Mouse (Mus musculus): Measurements from ENCODE around the gene Plcd3.

Plcd3 gene

DNA sequence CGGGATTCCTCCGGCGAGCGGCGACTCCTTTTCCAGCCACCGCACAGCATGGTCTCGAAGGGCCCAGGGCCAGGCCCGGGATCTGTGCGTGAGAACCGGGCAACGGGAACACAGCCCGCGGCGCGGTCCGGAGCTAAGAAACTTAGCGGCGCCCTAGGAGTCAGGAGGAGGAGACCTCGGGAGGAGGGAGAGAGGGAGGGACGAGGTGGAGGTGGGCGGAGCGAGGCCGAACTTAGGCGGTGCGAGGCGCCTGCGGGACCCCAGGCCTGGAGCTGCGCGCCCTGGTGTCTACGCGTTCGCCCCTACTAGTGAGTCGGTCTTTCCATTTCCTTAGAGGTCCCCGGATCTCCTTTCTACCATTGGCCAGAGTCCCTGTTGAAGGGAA, at the start of gene Plcd3, which contains the start of gene Acbd4:
TSS of gene Plcd3 (minus strand) at position 178 of the 385 bp plus-strand sequence.
TSS of gene Acbd4 (plus strand) at position 202 of the 385 bp plus-strand sequence.
- peak; percentile 86 for DNase-seq (ENCODE audit: low spot score)

GRCm38 (mm10) chr11:103149771-103150170, 48.3 kb upstream of the Plcd3 start:
- no peak for DNase-seq (ENCODE audit: low spot score)

GRCm38 (mm10) chr11:103147766-103148165, 46.3 kb upstream of the Plcd3 start:
- no peak for DNase-seq (ENCODE audit: low spot score)

GRCm38 (mm10) chr11:103146386-103146785, 44.9 kb upstream of the Plcd3 start:
- no peak for DNase-seq (ENCODE audit: low spot score)

DNA sequence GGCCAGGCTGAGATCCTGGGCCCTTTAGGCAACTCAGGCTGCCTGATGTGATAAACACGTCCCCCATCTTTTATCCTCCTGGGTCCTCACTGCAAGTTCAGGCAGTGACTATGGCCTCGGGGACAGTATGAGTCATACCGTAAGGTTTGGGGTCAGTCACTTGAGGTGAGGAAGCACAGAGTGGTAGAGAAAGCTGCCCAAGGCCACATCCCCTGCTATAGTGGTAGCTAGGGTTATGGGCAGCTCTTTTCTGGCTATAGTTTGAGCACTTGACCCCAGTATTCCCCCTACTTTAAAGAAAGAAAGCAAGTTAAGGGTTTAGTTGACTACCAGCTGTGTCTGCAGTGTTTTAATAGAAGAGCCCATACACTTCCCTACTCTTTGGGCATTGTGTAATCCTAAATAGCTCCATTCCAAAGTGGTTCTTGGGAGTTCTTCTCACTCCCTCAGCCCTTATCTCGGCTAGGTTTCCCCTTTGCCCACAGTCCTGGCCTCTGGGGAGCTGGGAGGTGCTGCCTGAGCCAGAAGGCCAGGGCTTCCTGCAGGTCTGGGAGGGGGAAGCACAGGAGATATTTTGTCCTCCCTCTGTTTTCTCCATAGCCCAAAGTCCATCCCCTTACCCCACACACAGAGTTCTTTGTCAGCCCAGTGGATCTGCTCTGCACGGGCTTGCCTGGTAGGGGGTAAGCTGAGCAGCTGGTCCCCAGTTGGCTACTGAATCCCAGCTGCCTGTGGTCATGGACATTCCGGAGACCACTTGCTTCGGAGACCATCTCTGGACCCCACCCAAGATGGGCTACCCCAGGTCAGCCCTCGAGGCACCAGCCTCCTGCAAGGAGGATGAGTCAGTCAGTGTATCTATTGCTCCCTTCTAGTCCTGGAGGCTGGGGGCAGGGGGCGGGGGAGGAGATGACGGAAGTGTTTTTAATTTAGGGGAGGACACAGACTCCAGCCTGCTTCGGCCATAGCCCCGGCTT, 43.1 kb upstream of the Plcd3 start:
- DNase-seq (ENCODE audit: low spot score), result no peak

DNA sequence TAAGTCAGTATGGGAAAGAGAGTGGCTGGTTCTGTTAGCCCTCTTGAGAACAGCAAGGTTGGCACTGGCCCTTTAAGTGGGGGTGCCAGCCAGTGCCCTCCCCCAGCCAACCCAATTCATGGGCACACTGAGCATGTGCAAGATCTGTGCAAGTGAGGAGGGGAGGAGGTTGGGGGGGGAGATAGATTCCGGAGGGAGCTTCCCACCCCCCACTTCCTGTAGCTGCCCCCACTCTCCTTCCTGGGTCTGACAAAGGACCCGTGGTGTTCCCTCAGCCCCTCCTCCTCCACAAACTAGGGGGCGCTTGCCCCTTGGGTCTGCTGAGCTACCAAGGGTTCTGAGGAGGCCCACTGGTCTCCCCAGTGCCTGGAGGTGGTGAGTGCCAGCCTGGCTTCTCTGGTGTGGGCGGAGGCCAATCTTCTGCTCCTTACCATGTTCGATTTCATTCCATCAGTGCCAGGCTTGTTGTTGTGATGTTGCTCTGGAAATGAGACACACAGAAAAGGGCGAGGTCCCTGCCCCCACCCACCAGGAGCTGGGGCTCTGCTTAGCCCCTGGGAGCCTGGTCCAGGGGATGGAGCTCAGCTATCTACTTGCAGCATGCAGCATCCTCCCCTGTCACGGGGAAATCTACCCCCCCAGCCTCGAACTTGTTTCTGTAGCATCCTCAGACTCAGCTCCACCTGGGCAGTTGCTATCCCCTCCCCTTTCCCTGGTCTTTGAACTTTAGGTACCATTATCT, 41.2 kb upstream of the Plcd3 start:
- peak; percentile 87 for DNase-seq (ENCODE audit: low spot score)

- no peak for DNase-seq (ENCODE audit: low spot score)
Observed at GRCm38 (mm10) chr11:103141944-103142255, 40.4 kb upstream of the Plcd3 start.

DNA sequence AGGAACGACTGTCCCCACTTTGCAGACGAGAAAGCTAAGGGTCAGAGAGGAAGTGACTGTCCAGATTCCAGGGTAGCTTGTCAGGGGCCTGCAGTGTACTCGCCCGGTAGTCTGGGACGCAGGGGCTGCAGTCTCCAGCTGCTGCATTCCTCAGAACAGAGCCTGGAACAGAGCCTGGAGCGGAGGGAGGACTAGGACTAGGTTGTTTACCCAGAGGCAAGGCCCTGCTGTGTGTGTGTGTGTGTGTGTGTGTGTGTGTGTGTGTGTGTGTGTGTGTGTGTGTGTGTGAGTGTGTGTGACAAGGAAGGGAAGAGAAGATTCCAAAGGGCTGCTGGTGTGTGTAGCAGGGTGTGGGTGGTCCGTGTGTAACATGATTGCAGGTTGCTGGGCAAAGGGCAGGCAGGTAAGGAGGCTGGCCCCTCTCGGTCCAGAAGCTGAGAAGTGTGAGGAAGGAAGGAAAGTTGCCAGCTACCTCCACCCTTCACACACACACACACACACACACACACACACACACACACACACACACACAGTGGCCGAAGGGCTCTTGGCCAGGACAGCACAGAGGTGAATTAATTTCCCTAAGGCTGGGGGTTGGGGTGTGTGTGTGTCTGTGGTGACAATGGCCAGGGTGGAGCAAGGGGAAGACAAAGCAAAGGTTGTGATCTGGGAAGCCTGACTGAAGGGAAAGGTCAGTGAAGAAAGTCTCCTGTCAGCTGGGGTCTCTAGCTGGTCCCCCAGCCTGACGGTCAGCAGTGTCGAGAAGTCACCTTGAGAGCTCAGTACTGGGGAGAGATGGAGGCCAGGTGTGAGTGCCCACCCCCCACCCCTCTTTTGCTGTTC, 39.9 kb upstream of the Plcd3 start:
- DNase-seq (ENCODE audit: low spot score), result peak; percentile 72

DNA sequence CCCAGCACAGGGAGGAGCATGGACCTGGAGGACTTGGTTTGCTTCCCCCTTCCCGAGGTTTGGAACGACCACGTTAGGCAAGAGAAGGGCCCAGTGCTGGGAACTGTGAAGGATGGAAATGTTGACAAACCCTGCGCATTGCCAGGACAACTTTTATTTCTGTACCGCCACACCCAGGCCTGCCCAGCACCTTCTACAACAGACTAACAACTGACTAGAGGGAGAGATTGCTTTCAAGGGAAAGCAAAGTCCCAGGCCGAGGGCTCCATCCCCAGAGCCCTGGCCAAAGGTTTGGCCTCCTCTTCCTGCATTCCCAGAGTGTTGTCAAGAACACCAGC, 39.3 kb upstream of the Plcd3 start:
- DNase-seq (ENCODE audit: low spot score), result peak; percentile 46

GRCm38 (mm10) chr11:103139951-103140762, 38.7 kb upstream of the Plcd3 start:
- no peak for DNase-seq (ENCODE audit: low spot score)

DNA sequence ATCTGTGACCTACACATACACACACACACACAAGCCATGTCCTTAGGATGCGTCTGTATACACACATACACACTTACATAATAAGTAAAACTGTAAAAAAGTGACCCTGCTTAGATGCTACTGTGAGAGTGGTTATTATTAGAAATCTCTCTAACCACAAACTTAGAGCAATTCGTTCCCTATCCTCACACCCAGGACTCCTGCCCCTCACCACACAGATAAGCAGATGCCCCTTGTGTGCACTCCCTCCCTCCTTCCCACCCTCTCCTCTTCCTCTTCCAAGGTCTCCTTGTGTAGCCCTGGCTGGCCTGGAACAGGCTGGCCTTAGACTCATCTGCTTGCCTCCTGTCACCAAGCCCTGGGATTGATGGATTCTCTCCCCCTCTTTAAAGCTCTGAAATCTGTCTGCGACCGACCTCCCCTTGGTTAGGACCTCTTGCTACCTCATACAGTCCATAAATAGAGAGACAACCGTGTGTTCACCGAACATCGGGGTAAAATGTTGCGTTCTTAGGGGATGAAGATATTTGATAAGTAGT, 34.6 kb upstream of the Plcd3 start:
- DNase-seq (ENCODE audit: low spot score), result no peak

- no peak for DNase-seq (ENCODE audit: low spot score)
Observed at GRCm38 (mm10) chr11:103134221-103134620, 32.8 kb upstream of the Plcd3 start.

GRCm38 (mm10) chr11:103133456-103134185, 32.2 kb upstream of the Plcd3 start:
- DNase-seq (ENCODE audit: low spot score), result no peak

DNA sequence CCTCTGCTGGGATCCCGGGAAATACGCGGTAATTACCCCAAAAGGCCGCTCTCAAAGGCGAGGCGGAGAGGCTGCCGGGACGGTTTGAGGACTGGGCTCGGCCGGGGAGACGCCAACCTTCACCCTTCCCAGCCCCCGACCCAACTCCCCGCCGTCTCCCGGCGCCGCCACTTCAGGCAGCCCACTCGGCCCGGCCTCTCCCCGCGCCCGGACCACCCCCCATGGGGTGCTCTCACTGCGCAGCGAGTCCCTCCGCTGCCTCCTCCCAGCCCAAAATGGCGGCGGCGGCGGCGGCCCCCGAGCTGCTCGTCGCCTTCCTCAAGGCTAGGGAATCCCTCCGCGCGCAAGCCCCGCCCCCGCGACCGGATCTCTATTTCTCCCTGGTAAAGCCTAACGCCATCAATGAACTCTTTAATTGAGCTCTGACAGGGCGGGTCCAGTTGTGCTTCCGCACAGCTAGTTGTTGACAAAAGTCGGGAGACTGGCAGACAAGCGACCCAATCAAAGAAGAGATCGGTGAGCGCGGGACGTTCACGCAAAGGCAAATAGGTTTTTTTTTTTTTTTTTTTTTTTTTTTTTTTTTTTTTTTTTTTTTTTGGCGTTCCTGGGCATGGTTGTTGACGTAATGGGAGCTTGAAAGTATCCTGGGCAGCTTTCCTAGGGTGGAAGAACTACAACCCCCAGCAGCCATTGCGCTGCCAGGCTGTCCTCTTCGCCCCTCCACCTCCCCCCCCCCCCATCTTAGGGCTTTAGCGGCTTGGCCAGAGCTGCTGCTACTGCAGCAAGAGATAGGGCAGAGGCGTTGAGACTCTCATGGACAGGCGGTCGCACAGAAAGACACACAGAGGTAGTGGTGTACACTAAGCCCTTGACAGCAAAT, 31.4 kb upstream of the Plcd3 start:
- DNase-seq (ENCODE audit: low spot score), result peak; percentile 100

GRCm38 (mm10) chr11:103131701-103132575, 30.5 kb upstream of the Plcd3 start, which contains the start of gene Hexim2:
TSS of gene Hexim2 (plus strand) at chr11:103132429.
- no peak for DNase-seq (ENCODE audit: low spot score)

GRCm38 (mm10) chr11:103120315-103120714, 18.9 kb upstream of the Plcd3 start:
- no peak for DNase-seq (ENCODE audit: low spot score)

- no peak for DNase-seq (ENCODE audit: low spot score)
Observed at GRCm38 (mm10) chr11:103119609-103120008, 18.2 kb upstream of the Plcd3 start.

- DNase-seq (ENCODE audit: low spot score), result no peak
Observed at GRCm38 (mm10) chr11:103118866-103119265, 17.4 kb upstream of the Plcd3 start.
